Mouse (Mus musculus): ENCODE data around the gene Gpatch1. TPM values are rescaled to one million over a fixed set of nuclear protein-coding genes. Genes with fewer than 3 reads are reported as not detected.

Gene Gpatch1
- polyA plus RNA-seq, 1 experiment from 2014 or later: 16.8 TPM

Other genes starting within 250 kb of the Gpatch1 start
- gene Cebpa, start 199.1 kb downstream of the Gpatch1 start, polyA plus RNA-seq (2016; fragmentation: Nextera tagmentation; extraction: Ambion mirVana): 0.35 and 0.38 TPM in 2 replicates
- 0.17 and 0.35 TPM in 2 replicates for gene Slc7a10, start 132.1 kb downstream of the Gpatch1 start, polyA plus RNA-seq (2016; fragmentation: Nextera tagmentation; extraction: Ambion mirVana)
- gene Lrp3, start 102.9 kb downstream of the Gpatch1 start, polyA plus RNA-seq (2016; fragmentation: Nextera tagmentation; extraction: Ambion mirVana): 11.9 and 13.5 TPM in 2 replicates
- 3.2 and 3.7 TPM in 2 replicates for gene Rhpn2, start 15.7 kb upstream of the Gpatch1 start, polyA plus RNA-seq (2016; fragmentation: Nextera tagmentation; extraction: Ambion mirVana)
- 25.2 and 25.3 TPM in 2 replicates for gene Faap24, start 78.4 kb upstream of the Gpatch1 start, polyA plus RNA-seq (2016; fragmentation: Nextera tagmentation; extraction: Ambion mirVana)
- gene Cep89, start 78.6 kb upstream of the Gpatch1 start, polyA plus RNA-seq (2016; fragmentation: Nextera tagmentation; extraction: Ambion mirVana): 65.8 and 67.0 TPM in 2 replicates
- gene Slc7a9, start 130.4 kb upstream of the Gpatch1 start, polyA plus RNA-seq (2016; fragmentation: Nextera tagmentation; extraction: Ambion mirVana): 0.17 and 0.25 TPM in 2 replicates
- 0.06 TPM in 1 of 2 replicates, not detected in the other for gene Tdrd12, start 219.3 kb upstream of the Gpatch1 start, polyA plus RNA-seq (2016; fragmentation: Nextera tagmentation; extraction: Ambion mirVana)
- gene Nudt19, start 237.9 kb upstream of the Gpatch1 start, polyA plus RNA-seq (2016; fragmentation: Nextera tagmentation; extraction: Ambion mirVana): 47.4 and 48.9 TPM in 2 replicates